Mouse (Mus musculus): ENCODE measurements around the gene Psd.

Gene Psd

GRCm38 (mm10) chr19:46304908-46305333 is 22.0 kb downstream of the Psd start:
- peak in 1 of 2 experiments; percentile 49 for DNase-seq

- peak; percentile 95 to 97 for DNase-seq
These were observed 22.6 kb downstream of the Psd start, which contains the start of gene Nfkb2 for GRCm38 (mm10) chr19:46304216-46304841. Gene Nfkb2 (plus strand): TSS chr19:46304320.

GRCm38 (mm10) chr19:46303251-46304215 is 23.4 kb downstream of the Psd start:
- DNase-seq = no peak

DNA sequence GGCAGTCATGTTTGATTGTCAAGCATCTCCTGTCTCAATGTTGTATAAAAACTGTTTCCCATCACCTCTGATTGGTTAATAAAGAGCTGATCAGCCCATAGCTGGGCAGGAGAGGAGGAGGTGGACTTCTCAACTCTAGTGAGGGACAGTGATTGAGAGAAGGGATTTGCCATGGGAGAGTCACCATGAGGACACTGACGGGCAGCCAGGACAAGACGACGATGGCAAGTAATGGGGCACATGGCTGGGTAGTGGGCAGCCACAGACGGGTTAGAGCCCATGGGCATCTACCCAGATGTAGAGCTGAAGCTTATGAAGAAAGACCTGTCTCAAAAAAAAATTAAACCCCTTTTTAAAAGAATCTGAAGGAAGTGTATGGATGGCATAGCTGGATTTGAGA is 24.4 kb downstream of the Psd start:
- no peak for DNase-seq

- DNase-seq = no peak
These were observed 26.5 kb downstream of the Psd start for GRCm38 (mm10) chr19:46300294-46301045.

- no peak for DNase-seq
These were observed 30.0 kb downstream of the Psd start for GRCm38 (mm10) chr19:46296938-46297337.

DNA sequence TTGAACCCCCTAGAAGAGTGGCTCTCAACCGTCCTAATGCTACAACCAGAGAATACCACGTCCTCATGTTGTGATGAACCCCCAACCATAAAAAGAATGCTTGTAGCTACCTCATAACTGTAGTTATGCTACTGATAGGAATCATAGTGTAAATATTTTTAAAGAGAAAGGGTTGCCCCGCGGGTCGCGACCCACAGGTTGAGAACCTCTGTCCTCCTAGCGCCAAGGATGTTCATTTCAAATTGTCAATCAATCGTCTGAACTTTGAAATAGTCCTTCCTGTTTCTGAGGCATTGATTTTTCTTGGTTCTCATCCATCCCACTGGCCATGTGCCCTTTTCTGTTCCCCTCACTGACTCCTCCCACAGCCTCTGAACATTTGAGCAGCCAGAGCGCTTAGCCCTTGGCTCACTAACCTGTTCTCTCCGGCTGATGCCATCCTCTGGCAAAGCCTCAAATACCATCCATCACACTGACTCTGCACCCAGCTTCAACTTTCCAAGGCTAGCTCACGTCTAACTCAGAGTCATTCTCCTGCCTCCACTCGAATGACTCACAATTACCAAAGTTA is 36.3 kb downstream of the Psd start:
- DNase-seq = no peak

DNA sequence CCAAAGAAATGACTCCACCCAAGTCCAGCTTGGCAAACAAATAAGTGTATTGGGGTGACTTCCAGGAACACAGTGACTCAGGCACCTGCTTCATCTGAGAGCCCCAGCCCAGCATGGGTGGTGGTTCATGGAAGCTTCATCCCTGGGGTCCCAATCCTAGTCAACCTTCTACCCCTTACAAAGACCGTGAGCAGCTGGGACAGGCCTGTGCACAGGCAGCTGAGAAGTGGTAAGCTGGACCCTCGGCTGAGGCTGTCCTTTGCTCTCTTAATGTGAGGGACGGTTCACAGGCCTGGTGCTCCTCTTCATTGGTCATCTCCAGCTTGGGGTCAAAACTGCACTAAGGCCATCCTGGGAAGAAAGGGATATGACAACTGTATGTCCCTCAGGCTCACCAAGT is 39.4 kb downstream of the Psd start:
- no peak for DNase-seq

- no peak for DNase-seq
These were observed 40.0 kb downstream of the Psd start for GRCm38 (mm10) chr19:46286926-46287325.

GRCm38 (mm10) chr19:46286047-46286446 is 40.9 kb downstream of the Psd start:
- peak; percentile 17 to 69 for DNase-seq

DNA sequence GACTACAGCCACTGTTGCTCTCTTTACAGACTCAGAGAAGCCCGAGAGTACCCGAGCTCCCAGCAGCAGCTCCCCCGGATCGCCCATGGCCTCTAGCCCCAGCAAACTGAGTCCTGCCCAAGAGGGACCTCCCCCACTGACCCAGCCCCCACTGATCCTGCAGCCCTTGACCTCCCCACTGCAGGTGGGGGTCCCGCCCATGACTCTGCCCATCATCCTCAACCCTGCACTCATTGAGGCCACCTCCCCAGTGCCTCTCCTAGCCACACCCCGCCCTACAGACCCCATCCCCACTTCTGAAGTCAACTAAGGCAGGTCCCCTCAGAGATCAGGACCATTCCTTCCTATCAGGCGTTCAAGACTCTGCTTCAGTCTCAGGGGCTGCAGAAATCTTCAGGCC is 41.3 kb downstream of the Psd start:
- no peak for DNase-seq

DNA sequence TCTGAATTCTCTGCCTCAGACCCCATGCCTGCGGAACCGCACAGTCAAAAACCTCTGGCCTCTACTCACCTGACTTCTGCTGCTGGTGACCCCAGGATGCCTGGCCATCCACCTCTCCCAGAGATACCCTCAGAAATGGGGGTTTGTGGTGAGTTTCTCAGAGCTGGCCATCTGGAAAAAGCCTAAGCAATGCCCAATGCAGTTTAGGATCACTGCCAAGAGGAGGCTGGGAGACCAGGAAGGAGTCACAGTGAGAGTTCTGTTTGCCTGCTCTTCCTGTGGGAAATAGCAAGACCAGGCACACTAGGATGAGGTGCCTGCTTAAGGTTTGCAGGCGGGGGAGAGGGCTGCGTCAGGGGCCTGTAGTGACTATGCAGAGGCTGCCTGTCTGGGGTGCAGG is 42.3 kb downstream of the Psd start:
- DNase-seq = no peak

DNA sequence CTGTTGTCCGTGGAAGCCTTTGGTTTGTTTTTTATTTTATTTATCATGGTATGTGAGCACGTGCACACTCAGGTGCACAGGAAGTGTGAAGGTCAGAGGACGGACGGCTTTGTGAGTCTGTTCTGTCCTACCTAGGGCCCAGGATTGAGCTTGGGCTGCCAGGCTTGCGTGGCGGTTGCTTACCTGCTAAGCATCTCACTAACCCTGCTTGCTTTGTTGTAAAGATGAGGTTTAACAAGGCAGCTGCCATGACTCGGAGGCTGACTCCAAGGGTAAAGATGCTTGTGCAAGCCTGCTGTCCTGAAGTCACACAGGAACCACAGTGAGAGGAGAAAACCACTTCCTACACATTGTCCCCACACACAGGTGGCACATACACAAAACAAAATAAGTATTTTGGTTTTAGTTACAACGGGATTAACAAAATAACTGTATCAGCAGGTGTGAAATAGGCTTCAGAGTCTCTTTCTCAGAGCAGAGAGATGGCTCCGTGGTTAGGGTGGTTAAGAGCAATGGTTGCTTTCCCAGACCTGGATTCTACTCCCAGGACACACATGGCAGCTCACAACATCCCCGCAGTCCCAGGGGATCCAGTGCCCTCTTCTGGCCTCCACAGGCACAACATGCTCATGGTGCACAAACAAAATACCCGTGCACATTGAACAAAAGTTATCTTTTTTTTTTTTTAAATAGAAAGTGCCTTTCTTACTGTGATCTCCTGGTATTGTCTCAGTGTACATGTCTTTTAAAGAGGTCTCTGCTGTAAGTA is 44.7 kb downstream of the Psd start:
- DNase-seq = peak in 1 of 2 experiments; percentile 30

DNA sequence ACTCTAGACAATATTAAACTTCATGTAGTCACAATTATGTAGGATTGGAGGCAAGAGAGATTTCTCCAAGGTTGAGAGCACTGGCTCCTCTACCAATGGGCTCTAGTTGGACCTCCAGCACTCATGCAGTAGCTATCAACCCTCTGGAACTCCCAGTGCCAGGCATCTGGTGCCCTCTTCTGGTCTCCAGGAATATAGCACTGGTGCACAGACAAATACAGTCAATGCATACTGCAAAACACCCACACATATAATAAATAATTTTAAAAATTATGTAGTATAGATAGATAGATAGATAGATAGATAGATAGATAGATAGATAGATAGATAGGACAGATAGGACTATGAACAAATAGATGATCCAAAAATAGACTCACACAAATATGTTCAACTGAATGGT is 51.6 kb downstream of the Psd start:
- DNase-seq = peak; percentile 4 to 50

- DNase-seq = peak in 1 of 2 experiments; percentile 20
These were observed 62.2 kb downstream of the Psd start for GRCm38 (mm10) chr19:46264762-46265161.

Data from kidney, postnatal 36 days (tissue).